Mouse (Mus musculus) cerebellum, adult 18-20 months (tissue): ENCODE data around the gene Hist2h3b.
A peak's percentile ranks its signal among the peaks of the same experiment; 100 is the strongest.
"Not testable (repeated sequence)": the region's sequence is repeated elsewhere in the genome, so short reads cannot be mapped to it uniquely, and the experiment has no call there.

Experiments
- DNase-seq, 2 experiments: peaks; one replicate each; pipeline ENCODE4 v3.0.0; 2021

Hist2h3b gene

DNA sequence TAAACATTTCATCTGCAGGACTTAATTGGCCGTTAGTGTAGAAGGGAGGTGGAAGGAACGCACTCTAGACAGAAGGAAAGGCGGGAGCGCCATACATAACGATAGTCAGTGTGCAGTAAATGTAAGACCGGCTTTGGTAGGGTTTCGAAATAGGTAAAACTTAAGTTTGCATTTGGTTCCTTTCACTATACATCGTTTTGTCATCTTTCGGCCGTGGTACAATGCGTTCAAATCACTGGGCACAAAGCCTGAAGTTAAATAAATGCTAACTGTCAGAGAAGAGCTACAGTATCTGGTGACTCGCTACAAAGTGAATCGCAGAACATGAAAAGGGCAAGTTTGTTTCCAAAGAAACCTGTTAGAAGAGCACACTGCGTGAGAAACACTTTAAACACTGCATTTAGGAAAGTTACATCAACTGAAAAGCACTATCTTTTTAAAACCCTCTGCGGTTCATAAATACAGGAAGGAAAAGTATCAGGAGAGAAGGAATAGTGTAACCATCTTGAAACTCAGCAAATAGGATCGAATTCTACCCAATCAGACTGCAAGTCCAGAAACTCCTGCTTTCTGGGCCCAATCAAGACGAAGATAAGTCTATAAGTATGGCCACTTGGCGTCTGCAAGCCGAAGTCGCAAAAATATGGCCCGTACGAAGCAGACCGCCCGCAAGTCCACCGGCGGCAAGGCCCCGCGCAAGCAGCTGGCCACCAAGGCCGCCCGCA, at the start of gene Hist2h3b:
TSS of gene Hist2h3b (plus strand) at position 604 of the 725 bp plus-strand sequence.
- DNase-seq = peak; percentile 77 to 82

DNA sequence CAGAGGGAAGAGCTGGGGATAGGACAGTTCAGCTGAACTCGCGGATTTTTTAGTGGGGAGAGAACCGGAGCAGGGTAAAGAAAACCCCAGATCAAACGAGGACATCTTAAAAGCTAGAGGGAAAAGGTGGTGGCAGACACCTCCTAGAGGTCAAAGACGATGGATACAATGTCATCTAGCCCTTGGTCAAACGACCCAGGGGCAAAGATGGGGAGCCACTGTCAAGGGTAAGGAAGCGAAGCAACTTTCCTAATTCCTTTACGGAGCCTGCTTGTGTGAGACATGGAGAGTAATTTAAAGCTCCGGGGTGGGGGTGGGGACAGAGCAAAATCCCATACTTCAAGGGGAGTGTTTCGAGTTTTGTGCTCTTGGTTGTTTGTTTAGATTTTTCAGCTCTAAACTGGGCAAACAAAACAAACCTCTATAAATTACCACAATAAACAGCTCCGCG, 49.2 kb upstream of the Hist2h3b start:
- DNase-seq = peak; percentile 36 to 52

DNA sequence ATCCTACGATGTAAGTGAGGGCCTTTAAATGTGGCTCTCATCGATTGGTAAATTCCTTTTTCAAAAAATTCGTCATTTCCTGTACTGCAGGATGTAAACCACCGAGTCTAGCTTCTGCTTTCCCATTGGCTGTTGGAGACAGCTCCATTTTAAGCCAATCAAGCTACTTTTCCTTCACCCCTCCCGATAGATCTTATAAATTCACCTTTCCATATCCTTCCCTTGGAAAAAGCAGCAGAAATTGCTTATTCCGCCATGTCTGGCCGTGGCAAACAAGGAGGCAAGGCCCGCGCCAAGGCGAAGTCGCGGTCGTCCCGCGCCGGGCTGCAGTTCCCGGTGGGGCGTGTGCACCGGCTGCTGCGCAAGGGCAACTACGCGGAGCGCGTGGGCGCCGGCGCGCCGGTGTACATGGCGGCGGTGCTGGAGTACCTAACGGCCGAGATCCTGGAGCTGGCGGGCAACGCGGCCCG, 48.8 kb upstream of the Hist2h3b start, which contains the start of the genes Bola1 and Hist2h2ab:
TSS of gene Bola1 (minus strand) at position 49 of the 470 bp plus-strand sequence.
TSS of gene Hist2h2ab (plus strand) at position 205 of the 470 bp plus-strand sequence.
- peak; percentile 75 to 78 for DNase-seq

DNA sequence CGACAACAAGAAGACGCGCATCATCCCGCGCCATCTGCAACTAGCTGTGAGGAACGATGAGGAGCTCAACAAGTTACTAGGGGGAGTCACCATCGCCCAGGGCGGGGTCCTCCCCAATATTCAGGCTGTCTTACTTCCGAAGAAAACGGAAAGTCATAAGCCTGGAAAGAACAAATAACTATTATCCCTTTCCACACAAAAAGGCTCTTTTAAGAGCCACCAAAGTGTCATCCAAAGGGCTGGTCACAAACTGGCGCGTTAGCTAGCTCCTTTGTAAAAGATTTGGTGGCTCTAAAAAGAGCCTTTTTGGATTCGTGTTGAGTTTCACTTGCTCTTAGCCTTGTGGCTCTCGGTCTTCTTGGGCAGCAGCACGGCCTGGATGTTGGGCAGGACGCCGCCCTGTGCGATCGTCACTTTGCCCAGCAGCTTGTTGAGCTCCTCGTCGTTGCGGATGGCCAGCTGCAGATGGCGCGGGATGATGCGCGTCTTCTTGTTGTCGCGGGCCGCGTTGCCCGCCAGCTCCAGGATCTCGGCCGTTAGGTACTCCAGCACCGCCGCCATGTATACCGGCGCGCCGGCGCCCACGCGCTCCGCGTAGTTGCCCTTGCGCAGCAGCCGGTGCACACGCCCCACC, 48.2 kb upstream of the Hist2h3b start:
- DNase-seq = not testable (repeated sequence)

DNA sequence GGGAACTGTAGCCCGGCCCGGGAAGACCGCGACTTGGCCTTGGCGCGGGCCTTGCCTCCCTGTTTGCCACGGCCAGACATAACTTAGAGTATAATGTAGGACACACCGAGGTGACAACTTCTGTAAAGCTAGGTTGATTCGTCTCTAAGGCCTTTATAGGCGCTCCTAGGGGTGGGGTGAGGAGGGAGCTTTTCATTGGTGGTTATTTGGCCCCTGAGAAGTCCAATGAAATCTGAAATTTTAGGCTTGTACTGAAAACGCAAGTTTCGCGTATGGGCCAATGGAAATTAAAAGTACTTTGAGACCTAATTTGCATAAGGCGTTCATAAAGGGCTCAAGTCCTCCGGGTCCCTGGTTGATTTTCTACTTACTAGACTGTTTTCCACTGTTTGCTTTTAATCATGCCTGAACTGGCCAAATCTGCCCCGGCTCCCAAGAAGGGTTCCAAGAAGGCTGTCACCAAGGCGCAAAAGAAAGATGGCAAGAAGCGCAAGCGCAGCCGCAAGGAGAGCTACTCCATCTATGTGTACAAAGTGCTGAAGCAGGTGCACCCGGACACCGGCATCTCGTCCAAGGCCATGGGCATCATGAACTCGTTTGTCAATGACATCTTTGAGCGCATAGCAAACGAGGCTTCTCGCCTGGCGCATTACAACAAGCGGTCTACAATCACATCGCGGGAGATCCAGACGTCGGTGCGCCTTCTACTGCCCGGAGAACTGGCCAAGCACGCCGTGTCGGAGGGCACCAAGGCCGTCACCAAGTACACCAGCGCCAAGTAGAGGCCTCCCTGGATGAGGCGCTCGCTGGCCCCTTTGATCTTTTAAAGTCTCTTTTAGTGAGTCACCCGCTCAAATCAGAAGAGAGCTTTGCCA, 47.5 kb upstream of the Hist2h3b start, which contains the start of the genes Hist2h2ac and Hist2h2be:
TSS of gene Hist2h2ac (minus strand) at position 116 of the 875 bp plus-strand sequence.
TSS of gene Hist2h2be (plus strand) at position 355 of the 875 bp plus-strand sequence.
- DNase-seq = peak; percentile 86 to 88

DNA sequence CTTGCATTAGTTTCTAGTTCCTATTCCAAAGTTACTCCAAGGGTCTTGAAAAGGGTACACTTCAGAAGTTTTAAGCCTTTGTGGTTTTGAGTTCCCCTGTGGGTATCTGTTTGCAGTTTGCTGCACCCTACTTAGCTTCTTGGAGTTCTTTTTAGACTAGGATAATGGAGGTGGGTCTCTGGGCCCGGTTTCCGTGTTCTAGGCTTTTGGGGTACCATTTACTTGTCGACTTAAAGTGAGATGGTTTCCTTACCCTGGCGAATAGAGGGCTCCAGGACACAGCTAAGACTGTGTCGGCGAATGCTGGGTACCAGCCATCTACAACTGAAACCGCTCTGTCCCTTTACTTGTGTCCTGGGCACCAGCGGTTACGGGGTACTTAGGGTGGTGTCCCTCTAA, 46.8 kb upstream of the Hist2h3b start:
- DNase-seq = peak in 1 of 2 experiments; percentile 39

DNA sequence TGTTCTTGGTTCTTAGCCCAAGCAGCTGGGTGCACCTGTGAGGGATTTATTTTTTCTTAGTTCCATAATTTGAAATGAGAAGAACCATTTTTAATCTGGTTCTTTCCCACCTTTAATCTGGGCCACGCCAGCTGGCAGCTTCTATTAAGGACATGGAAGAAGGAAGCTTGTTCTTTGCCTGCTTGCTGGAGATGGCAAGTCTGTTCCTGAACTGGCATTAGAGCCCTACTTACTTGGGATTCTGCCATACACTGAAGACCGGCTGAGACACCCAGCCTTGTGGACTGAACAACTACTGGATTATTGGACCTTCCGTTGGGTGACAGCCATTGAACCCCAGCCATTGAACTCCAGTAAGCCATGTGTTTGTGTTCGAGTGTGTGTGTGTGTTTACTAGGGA, 45.7 kb upstream of the Hist2h3b start:
- DNase-seq = peak in 1 of 2 experiments; percentile 23

DNA sequence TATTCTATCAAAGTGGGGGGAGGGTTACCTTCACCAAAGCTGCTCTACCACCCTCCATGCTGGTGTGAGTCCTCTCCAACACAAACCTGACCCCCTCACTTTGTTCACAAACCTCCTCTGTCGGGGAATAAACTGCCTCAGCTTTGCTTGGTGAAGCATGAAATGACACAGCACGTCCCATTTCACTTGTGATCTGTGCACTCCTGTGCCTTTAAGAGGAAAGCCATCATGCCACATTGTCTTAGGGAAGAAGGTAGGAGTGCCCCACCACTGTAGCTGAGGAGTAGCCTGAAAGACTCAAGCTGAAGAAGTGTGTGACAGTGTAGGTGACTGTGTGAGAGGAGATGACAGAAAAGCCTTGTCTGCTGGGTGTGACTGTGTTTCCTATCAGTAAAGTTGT, 43.0 kb upstream of the Hist2h3b start:
- no peak for DNase-seq

DNA sequence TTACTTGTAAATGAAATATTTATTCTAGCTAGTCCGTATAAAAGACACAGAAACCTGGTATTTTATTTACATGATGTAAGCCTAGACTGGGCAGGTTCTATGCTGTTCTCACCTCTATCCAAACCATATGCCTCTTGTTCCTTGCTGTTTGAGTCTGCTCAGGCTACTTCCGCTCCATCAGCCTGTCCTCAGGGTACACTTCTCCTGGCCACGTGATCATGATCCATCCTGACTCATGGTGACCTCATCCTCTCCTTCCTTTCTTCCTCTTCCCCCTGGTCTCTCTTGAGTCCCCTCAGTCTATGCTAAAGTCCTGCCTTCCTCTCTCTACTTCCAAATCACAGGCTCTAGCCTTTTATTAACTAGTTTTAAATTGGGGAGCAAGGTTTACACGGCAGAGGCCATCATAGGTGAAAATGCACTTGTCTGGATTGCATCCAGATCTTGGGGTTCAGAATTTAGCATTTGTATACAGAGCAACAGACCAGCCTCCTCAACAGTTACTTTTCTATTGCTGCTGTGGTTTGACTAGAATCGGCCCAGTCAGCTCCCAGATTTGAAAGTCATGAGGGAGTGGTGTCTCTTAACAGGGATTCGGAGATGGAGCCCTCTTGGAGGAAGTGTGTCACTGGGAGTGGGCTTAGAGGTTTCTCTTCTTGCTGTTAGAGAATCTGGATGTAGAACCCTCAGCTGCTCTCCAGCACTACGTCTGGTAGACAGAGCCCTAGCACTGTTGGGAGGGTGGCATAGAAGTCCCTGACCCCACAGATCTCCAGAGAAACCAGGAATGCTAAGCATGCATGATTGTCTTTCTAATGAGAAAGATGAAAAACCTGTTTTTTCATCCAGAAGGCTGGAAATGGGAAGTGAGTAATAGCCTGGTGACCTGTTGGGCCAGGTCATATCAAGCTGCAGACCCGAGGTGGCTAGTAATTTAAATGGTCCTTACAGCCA, 41.5 kb upstream of the Hist2h3b start:
- DNase-seq = no peak

DNA sequence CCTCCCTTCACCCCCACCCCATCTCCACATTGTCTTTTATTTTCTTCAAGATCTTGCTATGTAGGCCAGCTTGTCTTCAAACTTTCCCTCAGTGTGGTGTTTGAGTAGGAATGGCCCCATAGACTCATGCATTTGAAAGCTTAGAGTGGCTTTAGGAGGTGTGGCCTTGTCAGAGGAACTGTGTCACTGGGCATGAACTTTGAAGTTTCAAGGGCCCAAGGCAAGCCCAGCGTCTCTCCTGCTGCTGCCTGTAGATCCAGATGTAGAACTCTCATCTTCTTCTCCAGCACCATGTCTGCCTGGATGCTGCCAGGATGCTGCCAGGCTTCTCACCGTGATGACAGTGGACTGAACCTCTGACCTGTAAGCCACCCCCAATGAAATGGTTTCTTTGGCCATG, 39.6 kb upstream of the Hist2h3b start:
- DNase-seq = no peak

DNA sequence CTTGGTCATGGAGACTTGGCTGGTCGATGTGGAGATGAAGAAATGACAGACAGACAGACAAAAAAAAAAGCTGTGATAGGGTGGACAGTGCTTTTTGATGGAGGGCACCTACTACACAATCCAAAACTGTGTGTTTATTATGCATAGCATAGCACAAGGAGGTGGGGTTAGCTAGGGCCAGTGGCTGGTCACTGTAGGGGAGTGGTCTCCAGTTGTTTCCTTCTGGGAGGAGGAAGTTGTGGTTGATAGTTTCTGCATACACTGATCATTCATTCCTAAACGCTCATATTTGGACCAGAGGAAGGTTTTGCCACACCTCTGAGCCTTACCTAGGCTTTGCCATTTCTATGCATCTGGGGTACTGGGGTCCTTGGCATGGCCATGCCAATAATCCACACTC, 38.0 kb upstream of the Hist2h3b start:
- DNase-seq = no peak

DNA sequence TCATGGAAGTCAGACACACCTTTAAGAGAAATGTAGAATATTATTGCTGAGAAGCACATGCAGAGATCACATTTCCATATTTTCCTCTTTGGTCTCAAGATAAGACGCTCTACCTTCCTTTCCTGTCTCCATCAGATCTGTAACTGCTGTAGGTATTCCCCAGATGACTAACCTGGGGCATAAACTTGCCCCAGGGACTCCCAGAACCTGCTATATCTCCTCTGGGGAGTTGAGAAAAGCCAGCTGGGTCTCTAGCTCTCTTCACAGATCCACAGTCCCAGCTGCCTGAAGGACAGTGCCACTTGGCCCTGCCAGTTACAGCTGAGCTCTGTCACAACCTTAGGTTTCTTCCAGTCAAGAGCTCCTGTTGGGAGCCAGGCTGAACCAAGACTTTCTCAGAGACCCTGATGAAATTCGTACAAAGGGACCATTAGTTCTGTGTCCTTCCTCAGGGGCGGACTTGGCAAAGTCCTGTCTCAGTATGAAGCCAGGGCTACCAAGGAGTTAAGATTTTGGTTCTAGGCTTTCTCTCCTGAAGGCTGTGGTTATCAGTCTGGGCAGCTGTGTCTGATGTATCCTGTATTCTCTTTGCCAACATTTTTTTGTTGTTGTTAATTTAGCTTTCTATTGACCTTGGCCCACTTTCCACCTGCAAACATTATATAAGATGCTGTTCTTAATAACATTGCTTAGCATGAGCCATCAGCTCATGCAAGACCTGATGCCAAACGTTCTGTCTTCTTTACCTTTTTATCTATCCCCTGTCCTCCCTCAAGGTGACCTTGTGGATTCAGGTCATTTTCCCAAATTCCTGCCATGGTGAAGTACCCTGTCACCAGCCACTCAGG, 37.3 kb upstream of the Hist2h3b start:
- DNase-seq = no peak

DNA sequence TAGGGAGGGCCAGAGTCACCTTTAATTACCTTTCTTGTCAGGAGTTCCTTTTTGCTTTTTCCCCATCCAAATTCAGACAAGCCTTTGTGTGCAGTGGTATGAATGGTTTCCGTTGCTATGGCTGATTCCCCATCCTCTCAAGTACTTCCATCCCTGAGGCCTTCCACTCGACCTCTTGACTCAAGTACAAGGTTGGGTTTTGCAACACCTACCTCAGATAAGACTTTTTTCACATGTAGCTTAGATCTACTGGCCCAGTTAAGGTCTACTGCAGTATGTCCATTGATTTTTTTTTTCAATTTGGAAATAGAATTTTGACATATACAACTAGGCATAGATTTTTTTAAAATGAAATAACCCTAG, 36.7 kb upstream of the Hist2h3b start:
- no peak for DNase-seq

DNA sequence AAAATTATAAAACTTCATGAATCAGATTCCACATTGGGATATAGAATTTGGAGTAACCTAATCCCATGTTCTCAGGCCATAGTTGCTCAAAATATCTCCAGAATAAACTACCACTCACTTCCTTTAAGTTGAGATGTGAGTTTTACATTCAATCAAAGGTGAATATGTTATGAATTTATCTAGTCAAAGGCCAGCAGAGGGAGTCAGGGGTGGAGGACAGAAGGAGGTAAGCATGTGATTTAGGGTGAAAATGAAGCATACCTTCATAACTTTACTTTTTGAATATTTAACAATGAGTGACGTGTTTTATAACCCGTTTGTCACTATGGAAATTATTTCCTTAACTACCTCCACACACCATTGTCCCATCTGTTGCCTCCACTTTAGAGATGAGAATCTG, 33.5 kb upstream of the Hist2h3b start:
- no peak for DNase-seq

DNA sequence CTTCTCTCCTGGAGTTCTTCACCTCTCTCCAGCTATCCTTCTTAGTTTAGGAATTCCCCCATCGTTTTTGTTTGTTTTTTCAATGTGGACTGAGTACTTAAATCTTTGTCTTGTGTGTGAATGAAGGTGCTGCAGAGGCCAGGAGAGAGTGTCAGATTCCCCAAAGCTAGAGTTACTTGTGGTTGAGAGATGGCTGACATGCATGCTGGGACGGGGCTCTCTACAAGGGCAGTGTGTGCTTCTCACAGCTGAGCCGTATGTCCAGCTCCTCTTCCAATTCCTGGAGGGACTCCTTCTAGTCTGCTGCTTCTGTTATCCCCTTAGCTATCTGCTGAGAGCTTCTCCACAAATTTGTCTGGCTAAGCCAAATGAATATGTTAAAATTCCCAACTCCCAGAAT, 32.6 kb upstream of the Hist2h3b start:
- DNase-seq = no peak

DNA sequence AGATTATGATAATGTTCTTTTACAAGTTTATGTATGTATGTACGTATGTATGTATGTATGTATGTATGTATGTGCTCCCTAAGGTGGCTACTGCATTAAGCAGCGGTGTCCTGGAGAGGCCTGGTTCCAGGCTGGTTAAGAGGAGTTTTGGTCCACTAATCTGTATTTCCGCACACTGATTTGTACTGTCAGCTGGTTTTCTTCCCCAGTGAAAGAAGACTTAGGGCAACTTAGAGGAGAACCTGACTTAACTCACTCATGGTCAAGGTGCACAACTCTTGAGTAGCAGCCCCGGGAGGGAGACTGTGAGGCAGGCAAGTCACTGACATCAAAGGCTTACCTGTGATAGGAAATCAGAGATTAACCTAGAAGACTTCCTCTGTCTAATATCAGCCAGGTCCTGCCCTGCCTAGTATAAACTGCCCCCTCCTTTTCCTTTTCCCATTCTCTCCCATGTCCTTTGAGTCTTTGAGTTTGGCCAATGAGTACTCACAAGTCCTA, 31.6 kb upstream of the Hist2h3b start:
- DNase-seq = no peak

DNA sequence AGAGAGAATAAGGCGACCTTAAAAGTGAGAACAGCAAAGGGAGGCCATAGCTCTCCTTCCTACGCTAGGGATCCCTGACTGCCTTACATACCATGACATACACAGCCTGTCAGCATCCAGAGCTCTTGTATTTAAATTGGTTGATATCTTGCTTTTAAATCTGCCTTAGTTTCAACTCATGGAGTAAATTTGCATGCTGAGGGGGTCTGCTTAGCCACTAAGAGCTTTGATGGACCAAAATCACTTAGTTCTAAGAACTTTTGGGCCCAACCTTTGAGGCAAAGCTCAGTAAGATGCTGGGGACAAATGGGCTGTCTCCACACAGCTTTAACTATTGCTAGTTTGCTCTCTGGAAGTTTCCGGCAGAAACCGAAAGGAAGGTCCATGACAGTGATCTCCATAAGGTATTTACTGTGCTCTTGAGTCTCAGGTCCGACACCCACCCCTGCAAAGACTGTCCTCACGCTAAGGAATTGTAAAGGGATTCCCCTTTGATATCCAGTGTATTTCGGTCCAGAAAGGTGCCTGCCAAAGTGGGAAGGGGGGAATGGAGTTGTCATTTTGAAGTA, 31.0 kb upstream of the Hist2h3b start:
- no peak for DNase-seq

DNA sequence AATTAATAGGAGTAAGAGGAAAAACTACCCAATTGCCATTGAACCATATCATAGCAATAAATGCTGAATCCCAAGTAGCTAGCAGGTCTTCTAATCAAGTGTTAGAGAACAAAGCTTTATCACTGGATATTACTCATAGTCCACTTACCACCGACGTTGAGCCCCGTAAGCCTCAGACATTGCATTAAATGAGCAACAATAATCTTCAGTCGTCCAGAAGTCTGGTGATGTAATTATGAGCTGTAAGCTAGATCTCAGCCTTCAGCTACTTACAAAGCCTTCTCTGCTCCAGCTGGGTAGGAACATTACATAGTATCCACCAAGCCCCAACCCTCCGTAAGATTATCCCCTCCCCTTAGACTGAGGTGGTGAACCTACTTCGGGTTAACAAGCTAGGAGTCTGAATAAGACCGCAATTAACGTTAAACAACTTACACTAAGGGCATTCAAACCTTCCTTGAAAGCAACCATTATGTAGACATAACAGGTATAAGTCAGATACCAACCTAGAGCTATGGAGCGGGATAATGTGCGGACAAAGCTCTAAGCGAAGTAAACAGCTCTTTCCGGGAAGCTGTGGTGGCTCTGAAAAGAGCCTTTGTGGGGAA, 30.4 kb upstream of the Hist2h3b start:
- no peak for DNase-seq

DNA sequence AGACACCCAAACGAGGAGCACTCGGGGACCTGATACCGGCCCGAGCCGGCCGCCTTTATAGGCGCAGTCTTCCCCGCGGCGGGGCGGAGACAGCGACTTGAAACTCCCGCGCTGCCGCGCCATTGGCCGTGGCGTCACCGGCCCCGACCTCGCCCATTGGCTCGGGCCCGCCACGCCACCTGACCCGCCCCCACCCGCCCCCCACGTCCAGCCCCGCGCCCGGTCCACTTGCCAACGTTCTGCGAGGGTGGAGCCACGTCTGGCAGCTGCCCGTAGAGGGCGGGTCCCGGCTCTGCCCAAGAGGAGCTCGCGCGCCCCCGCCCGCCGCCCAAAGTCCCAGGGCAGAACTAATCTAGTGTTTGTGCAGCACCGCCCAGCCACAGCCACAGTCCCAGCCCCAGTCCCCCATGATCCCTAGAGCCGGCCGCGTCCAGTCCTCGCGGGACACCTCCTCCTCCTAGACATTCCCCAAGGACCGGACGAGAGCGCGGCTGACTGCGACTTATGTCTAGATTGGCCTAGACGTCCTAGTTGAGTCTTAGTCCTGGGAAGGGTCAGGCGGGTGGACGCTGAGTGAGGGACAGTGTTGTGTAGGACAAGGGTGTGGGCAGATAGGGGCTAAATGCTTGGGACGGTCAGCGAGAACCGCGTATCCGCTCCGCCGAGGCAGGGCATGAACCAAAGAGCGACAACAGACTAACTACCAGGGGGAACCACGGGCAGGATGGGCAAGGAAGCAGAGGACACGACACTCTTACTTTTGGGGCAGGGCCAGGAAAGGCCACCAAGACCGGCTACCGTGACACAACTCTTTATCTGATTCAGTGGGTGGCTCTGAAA, 29.3 kb upstream of the Hist2h3b start, which contains the start of gene Hist2h3c2:
TSS of gene Hist2h3c2 (minus strand) at position 174 of the 840 bp plus-strand sequence.
- peak in 1 of 2 experiments; percentile 41 for DNase-seq
